Mouse (Mus musculus) NIH3T3 (cell line): ENCODE measurements around the gene Clybl.

Experiments used
- DNase-seq: peaks from one replicate; pipeline ENCODE4 v3.0.0-alpha.2; 2012; ENCODE audit warnings: low read depth

Clybl gene

GRCm38 (mm10) chr14:122361807-122362206 lies 180.3 kb downstream of the Clybl start:
- no peak for DNase-seq

GRCm38 (mm10) chr14:122363156-122363555 lies 181.7 kb downstream of the Clybl start:
- DNase-seq: no peak

- DNase-seq: no peak
Measured at GRCm38 (mm10) chr14:122364026-122364425, 182.5 kb downstream of the Clybl start.

- no peak for DNase-seq
Measured at GRCm38 (mm10) chr14:122367252-122367868, 185.9 kb downstream of the Clybl start.

GRCm38 (mm10) chr14:122367882-122368418 lies 186.4 kb downstream of the Clybl start:
- no peak for DNase-seq

- peak; percentile 55 for DNase-seq
Measured at GRCm38 (mm10) chr14:122368501-122368900, 187.0 kb downstream of the Clybl start.

- no peak for DNase-seq
Measured at GRCm38 (mm10) chr14:122371979-122372378, 190.5 kb downstream of the Clybl start.

- DNase-seq: no peak
Measured at GRCm38 (mm10) chr14:122373458-122373857, 192.0 kb downstream of the Clybl start.

- DNase-seq: no peak
Measured at GRCm38 (mm10) chr14:122374285-122374997, 192.9 kb downstream of the Clybl start.

GRCm38 (mm10) chr14:122375070-122375811 lies 193.7 kb downstream of the Clybl start:
- DNase-seq: no peak

- DNase-seq: peak; percentile 12
Measured at GRCm38 (mm10) chr14:122376482-122377143, 195.1 kb downstream of the Clybl start.

- DNase-seq: no peak
Measured at GRCm38 (mm10) chr14:122377681-122378080, 196.2 kb downstream of the Clybl start.

- no peak for DNase-seq
Measured at GRCm38 (mm10) chr14:122379076-122379475, 197.6 kb downstream of the Clybl start.

- DNase-seq: no peak
Measured at GRCm38 (mm10) chr14:122379996-122380395, 198.5 kb downstream of the Clybl start.

- DNase-seq: no peak
Measured at GRCm38 (mm10) chr14:122380896-122381845, 199.7 kb downstream of the Clybl start.

GRCm38 (mm10) chr14:122382281-122382680 lies 200.8 kb downstream of the Clybl start:
- DNase-seq: no peak

- no peak for DNase-seq
Measured at GRCm38 (mm10) chr14:122383931-122384330, 202.4 kb downstream of the Clybl start.

GRCm38 (mm10) chr14:122384447-122385237 lies 203.1 kb downstream of the Clybl start:
- DNase-seq: no peak

GRCm38 (mm10) chr14:122385238-122385534 lies 203.7 kb downstream of the Clybl start:
- DNase-seq: no peak

- DNase-seq: no peak
Measured at GRCm38 (mm10) chr14:122385758-122386157, 204.3 kb downstream of the Clybl start.
